Mouse (Mus musculus) limb, embryonic 12.5 days (tissue): ENCODE measurements around the gene Cp. TPM values are rescaled to one million over a fixed set of nuclear protein-coding genes. Genes with fewer than 3 reads are reported as not detected.
A peak's percentile ranks its signal among the peaks of the same experiment; 100 is the strongest.
"Not testable (repeated sequence)": the region's sequence is repeated elsewhere in the genome, so short reads cannot be mapped to it uniquely, and the experiment has no call there.

Source experiments
- ATAC-seq: fragments of 200-750 bp; cut with Nextera tagmentation; 2 replicates; pipeline ENCODE4 v1.8.0; 2017; ENCODE audit warnings: low read depth, moderate TSS enrichment; ENCODE audit not compliant: insufficient number of reproducible peaks, insufficient read depth, low FRiP score, low TSS enrichment
- H3K27ac ChIP-seq: fragments of 300-500 bp; sonication (generic); 2 replicates; pipeline ENCODE4 v1.5.1; 2016; ENCODE audit warnings: mild to moderate bottlenecking, moderate library complexity
- H3K27me3 ChIP-seq: fragments of 300-500 bp; sonication (generic); 2 replicates; pipeline ENCODE4 v1.6.1; 2016; ENCODE audit warnings: mild to moderate bottlenecking, moderate library complexity
- H3K36me3 ChIP-seq: fragments of 300-500 bp; sonication (generic); 2 replicates; pipeline ENCODE4 v1.6.1; 2016; ENCODE audit warnings: mild to moderate bottlenecking, moderate library complexity
- H3K4me1 ChIP-seq: fragments of 300-500 bp; sonication (generic); replicated peaks from 2 replicates; pipeline ENCODE4 v1.6.1; 2016
- H3K4me2 ChIP-seq: fragments of 300-500 bp; sonication (generic); 2 replicates; pipeline ENCODE4 v1.6.1; 2016; ENCODE audit warnings: mild to moderate bottlenecking, moderate library complexity
- H3K4me3 ChIP-seq: fragments of 300-500 bp; sonication (generic); replicated peaks from 2 replicates; pipeline ENCODE4 v1.5.1; 2016; ENCODE audit warnings: mild to moderate bottlenecking
- H3K9ac ChIP-seq: fragments of 300-500 bp; sonication (generic); replicated peaks from 2 replicates; pipeline ENCODE4 v1.6.1; 2016; ENCODE audit warnings: mild to moderate bottlenecking, moderate library complexity
- H3K9me3 ChIP-seq: fragments of 300-500 bp; sonication (generic); 2 replicates; pipeline ENCODE4 v1.6.1; 2016; ENCODE audit warnings: mild to moderate bottlenecking, moderate library complexity
- WGBS: fragments of 180-500 bp; shearing (Covaris S2); methylation state at CpG from one replicate; pipeline ENCODE4 v1.1.7; 2016; 5-methylcytosine and 5-hydroxymethylcytosine counted together
- polyA plus RNA-seq: library from polyadenylated mRNA; unstranded; fragments of >200 nt; fragmentation: Nextera tagmentation; extraction: Ambion mirVana; gene quantifications from 2 replicates; pipeline ENCODE4 v1.2.1, GENCODE M21; 2016

The Cp gene
- polyA plus RNA-seq, result 0.05 and 0.33 TPM in 2 replicates

GRCm38 (mm10) chr3:19956885-19957284 lies at the start of gene Cp:
Cp (plus strand) TSS chr3:19957054.
- Histone ChIP-seq H3K9me3 (no peaks in the 10 kb centered on the region), H3K4me1 (peaks cover 19% of the 10 kb centered on the region), H3K27me3 (no peaks in the 10 kb centered on the region), H3K9ac (no peak within 1 kb of the TSS), H3K4me2 (no peak within 1 kb of the TSS), H3K27ac (no peak within 1 kb of the TSS), H3K36me3 (no peaks in the 10 kb centered on the region), H3K4me3 (no peak within 1 kb of the TSS)
- ATAC-seq, result no peak
- 59% methylated on average over 5 of the region's 5 CpGs for WGBS

GRCm38 (mm10) chr3:19948552-19948951 lies 8.3 kb upstream of the Cp start:
- no peaks in the 10 kb centered on the region for H3K4me1 ChIP-seq
- 0 out of 2 replicates have a peak, but pooled peaks cover under 1% of the 10 kb centered on the region for H3K9me3 ChIP-seq
- no peak overlapping the region for H3K4me2 ChIP-seq
- no peaks in the 10 kb centered on the region for H3K36me3 ChIP-seq
- H3K27ac ChIP-seq, result no peak overlapping the region
- H3K27me3 ChIP-seq, result no peaks in the 10 kb centered on the region
- no peak overlapping the region for H3K4me3 ChIP-seq
- no peak for ATAC-seq
- no peak overlapping the region for H3K9ac ChIP-seq

GRCm38 (mm10) chr3:19949401-19949800 lies 7.5 kb upstream of the Cp start:
- not testable (repeated sequence) for H3K9me3 ChIP-seq, H3K9ac ChIP-seq, H3K4me3 ChIP-seq, H3K27ac ChIP-seq, ATAC-seq, H3K4me1 ChIP-seq, H3K27me3 ChIP-seq, H3K36me3 ChIP-seq, H3K4me2 ChIP-seq
- WGBS, result 93% methylated on average over 1 of the region's 1 CpGs

GRCm38 (mm10) chr3:19953425-19953824 lies 3.4 kb upstream of the Cp start:
- Histone ChIP-seq H3K27me3 (no peaks in the 10 kb centered on the region), H3K4me2 (no peak overlapping the region), H3K36me3 (no peaks in the 10 kb centered on the region), H3K27ac (no peak overlapping the region), H3K9me3 (no peaks in the 10 kb centered on the region), H3K4me1 (peaks cover 16% of the 10 kb centered on the region), H3K4me3 (no peak overlapping the region), H3K9ac (no peak overlapping the region)
- no peak for ATAC-seq
- 41% methylated on average over 1 of the region's 1 CpGs for WGBS

- no peak overlapping the region for H3K9ac ChIP-seq
- 0 out of 2 replicates have a peak overlapping the region, but pooled peaks have one; percentile 12 for H3K27ac ChIP-seq
- H3K4me1 ChIP-seq, result peaks cover 16% of the 10 kb centered on the region
- H3K36me3 ChIP-seq, result no peaks in the 10 kb centered on the region
- ATAC-seq, result 0 out of 2 replicates have a peak, but pooled peaks have one; percentile 31
- H3K4me3 ChIP-seq, result no peak overlapping the region
- no peaks in the 10 kb centered on the region for H3K9me3 ChIP-seq
- H3K4me2 ChIP-seq, result no peak overlapping the region
- no peaks in the 10 kb centered on the region for H3K27me3 ChIP-seq
- 72% methylated on average over 3 of the region's 3 CpGs for WGBS
Measured at GRCm38 (mm10) chr3:19953865-19954264, 3.0 kb upstream of the Cp start.

- Histone ChIP-seq H3K9me3 (no peaks in the 10 kb centered on the region), H3K27ac (no peak overlapping the region), H3K4me3 (no peak overlapping the region), H3K4me1 (peaks cover 19% of the 10 kb centered on the region), H3K27me3 (no peaks in the 10 kb centered on the region), H3K4me2 (no peak overlapping the region), H3K36me3 (no peaks in the 10 kb centered on the region), H3K9ac (no peak overlapping the region)
- ATAC-seq, result no peak
Measured at GRCm38 (mm10) chr3:19958031-19958430, 1.2 kb downstream of the Cp start.

GRCm38 (mm10) chr3:19958983-19959382 lies 2.1 kb downstream of the Cp start:
- no peaks in the 10 kb centered on the region for H3K36me3 ChIP-seq
- no peaks in the 10 kb centered on the region for H3K27me3 ChIP-seq
- H3K27ac ChIP-seq, result no peak overlapping the region
- WGBS, result 88% methylated on average over 1 of the region's 1 CpGs
- no peak overlapping the region for H3K9ac ChIP-seq
- H3K4me2 ChIP-seq, result no peak overlapping the region
- H3K4me3 ChIP-seq, result no peak overlapping the region
- no peaks in the 10 kb centered on the region for H3K9me3 ChIP-seq
- H3K4me1 ChIP-seq, result peaks cover 15% of the 10 kb centered on the region
- ATAC-seq, result no peak

GRCm38 (mm10) chr3:19960570-19961114 lies 3.8 kb downstream of the Cp start:
- Histone ChIP-seq H3K4me3 (no peak overlapping the region), H3K27me3 (no peaks in the 10 kb centered on the region), H3K9me3 (no peaks in the 10 kb centered on the region), H3K27ac (peak overlapping the region; percentile 62; the same call in 1 of the 2 replicates), H3K4me2 (no peak overlapping the region), H3K9ac (no peak overlapping the region), H3K36me3 (no peaks in the 10 kb centered on the region), H3K4me1 (peaks cover 7% of the 10 kb centered on the region)
- 71% methylated on average over 3 of the region's 3 CpGs for WGBS
- no peak for ATAC-seq

GRCm38 (mm10) chr3:19961341-19961740 lies 4.5 kb downstream of the Cp start:
- H3K4me3 ChIP-seq, result no peak overlapping the region
- H3K36me3 ChIP-seq, result no peaks in the 10 kb centered on the region
- H3K9me3 ChIP-seq, result no peaks in the 10 kb centered on the region
- ATAC-seq, result no peak
- no peak overlapping the region for H3K27ac ChIP-seq
- no peaks in the 10 kb centered on the region for H3K27me3 ChIP-seq
- H3K4me1 ChIP-seq, result peaks cover 7% of the 10 kb centered on the region
- H3K4me2 ChIP-seq, result no peak overlapping the region
- 82% methylated on average over 2 of the region's 2 CpGs for WGBS
- H3K9ac ChIP-seq, result no peak overlapping the region

GRCm38 (mm10) chr3:19962769-19963513 lies 6.1 kb downstream of the Cp start:
- H3K36me3 ChIP-seq, result no peaks in the 10 kb centered on the region
- no peak overlapping the region for H3K27ac ChIP-seq
- H3K27me3 ChIP-seq, result no peaks in the 10 kb centered on the region
- no peak for ATAC-seq
- H3K9me3 ChIP-seq, result no peaks in the 10 kb centered on the region
- no peak overlapping the region for H3K9ac ChIP-seq
- peaks cover 3% of the 10 kb centered on the region; the same call in 1 of the 2 replicates for H3K4me1 ChIP-seq
- 83% methylated on average over 3 of the region's 3 CpGs for WGBS
- H3K4me2 ChIP-seq, result no peak overlapping the region
- no peak overlapping the region for H3K4me3 ChIP-seq

GRCm38 (mm10) chr3:19964625-19965188 lies 7.9 kb downstream of the Cp start:
- Histone ChIP-seq H3K27me3 (no peaks in the 10 kb centered on the region), H3K9me3 (no peaks in the 10 kb centered on the region), H3K9ac (no peak overlapping the region), H3K27ac (no peak overlapping the region), H3K4me1 (peaks cover 3% of the 10 kb centered on the region; the same call in 1 of the 2 replicates), H3K4me3 (no peak overlapping the region), H3K36me3 (no peaks in the 10 kb centered on the region), H3K4me2 (no peak overlapping the region)
- 73% methylated on average over 2 of the region's 2 CpGs for WGBS
- ATAC-seq, result no peak
